Mouse (Mus musculus): Measurements from ENCODE around the gene Pbrm1.

Pbrm1 gene

DNA sequence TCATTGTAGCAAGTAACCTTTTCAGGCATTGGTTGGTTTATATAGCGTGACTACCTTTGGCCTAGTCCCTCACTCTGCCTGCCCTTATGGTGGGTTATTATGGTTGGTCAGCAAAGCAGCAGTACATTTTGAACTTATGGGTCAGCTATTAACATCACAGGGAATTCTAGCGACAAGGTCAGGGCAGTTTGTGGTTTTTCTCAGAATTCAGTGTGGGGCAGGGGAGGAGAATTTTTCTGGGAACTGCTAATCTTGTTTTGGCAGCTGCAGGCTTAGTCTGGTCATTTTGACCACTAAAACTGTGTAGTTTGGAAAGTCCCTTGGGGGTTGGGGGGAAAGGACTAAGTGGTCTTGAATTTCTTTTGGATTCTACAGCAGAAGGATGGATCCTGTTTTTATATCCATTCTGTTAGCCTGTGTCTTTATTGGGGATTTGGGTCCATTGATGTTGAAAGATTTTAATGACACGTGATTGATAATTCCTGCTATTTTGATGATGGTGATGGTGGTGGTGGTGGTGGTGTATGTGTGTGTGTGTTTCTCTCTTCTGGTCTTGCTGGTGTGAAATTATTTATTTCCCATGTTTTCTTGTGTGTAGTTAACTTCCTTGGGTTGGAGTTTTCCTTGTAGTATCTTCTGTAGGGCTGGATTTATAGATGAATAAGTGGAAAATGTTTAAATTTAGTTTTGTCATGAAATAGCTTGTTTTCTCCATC, 60.5 kb downstream of the Pbrm1 start:
- no peak for DNase-seq

DNA sequence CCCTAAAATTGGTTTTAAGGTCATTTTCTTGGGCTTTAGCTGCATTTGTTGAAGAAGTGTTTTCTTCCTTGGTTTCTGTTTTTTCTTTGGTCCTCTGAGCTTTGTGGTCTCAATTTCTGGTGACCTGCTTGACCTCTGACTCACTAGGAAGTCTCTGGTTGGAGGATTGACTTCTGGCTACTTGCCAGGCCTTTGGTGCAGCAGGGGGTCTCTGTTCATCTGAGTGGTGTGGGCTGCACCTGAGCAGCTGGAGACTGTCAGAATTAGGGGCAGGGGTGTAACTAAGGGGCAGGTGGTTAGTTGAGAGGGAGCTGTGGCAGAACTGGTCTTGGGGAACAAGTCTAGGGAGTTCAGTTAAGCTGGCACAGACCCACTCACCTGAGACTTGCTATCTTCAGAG, 62.2 kb downstream of the Pbrm1 start:
- DNase-seq = no peak

DNA sequence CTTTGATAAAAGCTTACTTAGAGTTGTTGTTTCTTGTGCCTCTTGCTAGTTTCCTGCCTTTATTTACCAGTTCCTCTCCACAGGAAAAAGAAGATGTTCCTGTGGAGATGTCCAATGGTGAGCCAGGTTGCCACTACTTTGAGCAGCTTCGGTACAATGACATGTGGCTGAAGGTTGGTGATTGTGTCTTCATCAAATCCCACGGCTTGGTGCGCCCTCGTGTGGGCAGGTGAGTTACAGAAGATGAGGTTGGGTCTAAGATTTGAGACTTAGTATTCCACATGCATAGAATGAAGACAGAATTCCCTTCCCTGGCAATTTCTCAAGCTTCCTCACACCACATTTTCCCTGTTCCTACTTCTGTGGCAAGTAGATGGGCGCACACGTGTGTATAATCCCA, 68.5 kb downstream of the Pbrm1 start:
- DNase-seq = no peak

DNA sequence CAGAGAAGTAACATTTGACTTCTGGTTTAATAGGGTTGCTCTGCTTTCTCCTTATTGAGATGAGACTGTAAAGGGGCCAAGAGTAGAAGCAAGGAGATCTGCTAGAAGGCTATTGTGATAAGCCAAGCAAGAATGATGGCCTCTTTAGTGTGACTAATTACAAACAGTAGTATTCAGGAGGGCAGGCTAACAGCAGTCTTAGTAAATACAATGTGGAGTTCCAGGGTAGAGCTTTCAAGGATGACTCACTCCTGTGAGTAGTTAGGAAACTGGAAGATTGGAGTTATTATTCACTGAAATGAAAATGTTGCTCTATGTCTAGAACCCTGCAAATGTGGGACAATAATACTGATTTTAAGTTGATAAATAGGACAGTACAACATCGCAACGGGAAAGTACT, 69.6 kb downstream of the Pbrm1 start:
- DNase-seq = no peak

DNA sequence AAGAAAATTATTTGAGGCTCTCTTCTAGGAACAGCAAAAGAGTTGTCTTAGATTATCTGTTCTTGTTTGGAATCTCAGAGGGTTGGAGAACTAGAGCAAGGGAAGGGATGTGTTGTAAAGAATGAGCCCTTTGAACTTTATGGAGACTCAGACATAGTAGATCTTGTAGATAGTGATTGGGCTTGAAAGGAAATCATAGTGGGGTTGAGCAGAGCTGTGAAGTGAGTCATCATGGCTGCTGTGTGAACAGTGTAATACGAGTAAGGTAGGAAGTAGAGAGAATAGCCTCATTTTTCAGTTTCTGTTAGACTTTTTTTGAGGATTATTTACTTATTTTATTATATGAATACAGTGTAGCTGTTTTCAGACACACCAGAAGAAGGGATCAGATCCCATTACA, 71.0 kb downstream of the Pbrm1 start:
- no peak for DNase-seq

DNA sequence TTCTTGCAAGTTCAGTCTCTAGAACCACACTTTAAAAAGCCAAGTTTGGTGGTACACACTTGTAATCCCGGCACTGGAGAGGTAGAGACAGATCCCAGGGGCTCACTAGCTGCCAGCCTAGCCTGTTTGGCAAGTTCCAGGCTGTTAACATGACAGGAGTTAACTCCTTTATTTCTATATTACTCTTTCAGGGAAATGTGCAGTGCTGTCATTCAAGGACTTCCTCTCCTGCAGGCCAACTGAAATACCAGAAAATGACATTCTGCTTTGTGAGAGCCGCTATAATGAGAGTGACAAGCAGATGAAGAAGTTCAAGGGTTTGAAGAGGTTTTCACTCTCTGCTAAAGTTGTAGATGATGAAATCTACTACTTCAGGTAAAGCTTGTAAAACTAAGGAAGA, 86.2 kb downstream of the Pbrm1 start:
- DNase-seq = no peak

DNA sequence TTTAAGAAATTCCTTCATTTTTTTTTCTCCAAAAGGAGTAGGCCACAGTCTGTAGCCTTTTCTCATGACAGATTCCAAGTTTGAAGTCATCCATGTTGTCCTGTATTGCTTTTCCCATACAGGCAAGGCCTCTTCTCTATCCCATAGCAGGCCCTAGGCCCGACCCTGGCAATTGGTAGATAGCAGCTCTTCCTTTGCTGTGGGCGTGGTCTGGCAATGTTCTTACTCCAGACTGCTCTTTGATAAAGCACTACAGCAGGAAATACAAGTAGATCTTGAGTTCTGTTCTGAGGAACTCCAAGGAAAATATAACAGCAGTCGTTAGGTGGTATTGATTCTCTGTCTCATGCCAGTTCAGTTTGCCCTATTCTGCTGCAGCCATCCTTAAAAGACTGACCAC, 91.7 kb downstream of the Pbrm1 start:
- no peak for DNase-seq

DNA sequence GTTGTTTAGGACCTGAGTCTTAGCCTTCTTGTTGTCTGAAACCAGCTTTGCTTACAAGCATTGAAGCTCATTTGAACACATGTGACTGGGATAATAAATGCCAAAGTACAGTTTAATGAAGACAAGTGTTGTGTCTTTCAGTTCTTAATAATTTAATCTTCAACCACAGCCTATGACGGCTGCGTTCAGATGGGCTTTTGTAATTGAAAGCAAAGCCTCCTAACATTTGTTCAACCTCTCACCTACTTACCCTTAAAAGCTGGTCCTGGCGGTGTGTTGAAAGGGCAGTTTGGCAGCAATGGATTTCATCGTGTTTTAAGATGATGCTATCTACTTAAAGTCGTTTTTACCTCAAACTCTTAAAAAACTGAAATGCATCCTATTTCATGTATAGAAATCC, 93.2 kb downstream of the Pbrm1 start:
- no peak for DNase-seq

DNA sequence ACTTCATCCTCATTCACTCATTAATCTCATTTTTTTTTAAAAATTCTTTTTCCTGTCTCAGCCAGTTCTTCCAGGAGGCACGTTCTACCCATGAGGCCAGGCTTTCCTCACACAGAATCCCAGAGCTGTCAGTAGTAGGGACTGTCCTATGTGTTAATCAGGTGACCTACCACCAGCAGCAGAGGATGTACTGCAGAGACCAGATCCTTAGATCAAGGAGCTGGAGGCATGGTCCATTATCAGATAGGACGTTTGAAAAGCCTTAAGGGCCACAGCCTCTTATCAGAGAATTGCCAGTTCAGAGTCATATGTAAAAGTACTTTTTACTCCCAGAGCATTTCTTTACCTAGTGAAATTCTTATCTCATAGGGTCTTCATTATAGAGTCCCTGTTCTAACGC, 95.1 kb downstream of the Pbrm1 start:
- no peak for DNase-seq

DNA sequence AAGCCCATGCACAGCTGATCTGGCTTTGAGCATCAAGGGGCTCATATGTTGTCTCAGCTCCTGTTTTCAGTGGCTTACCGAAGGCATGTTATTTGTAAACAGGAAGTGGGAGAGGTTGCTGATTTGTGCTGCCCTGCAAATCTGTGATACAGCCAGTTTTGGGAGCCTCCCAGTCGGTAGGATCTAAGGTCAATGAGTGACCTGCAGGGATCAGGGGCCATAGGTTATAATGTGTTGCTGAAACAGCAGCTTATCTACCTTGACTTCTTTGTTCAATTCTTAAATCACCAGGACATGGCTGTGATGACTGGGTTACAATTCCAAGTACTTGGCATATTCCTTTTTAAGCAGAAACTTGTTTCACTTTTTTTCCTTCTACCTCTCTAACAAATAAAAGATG, 96.6 kb downstream of the Pbrm1 start:
- DNase-seq = no peak

DNA sequence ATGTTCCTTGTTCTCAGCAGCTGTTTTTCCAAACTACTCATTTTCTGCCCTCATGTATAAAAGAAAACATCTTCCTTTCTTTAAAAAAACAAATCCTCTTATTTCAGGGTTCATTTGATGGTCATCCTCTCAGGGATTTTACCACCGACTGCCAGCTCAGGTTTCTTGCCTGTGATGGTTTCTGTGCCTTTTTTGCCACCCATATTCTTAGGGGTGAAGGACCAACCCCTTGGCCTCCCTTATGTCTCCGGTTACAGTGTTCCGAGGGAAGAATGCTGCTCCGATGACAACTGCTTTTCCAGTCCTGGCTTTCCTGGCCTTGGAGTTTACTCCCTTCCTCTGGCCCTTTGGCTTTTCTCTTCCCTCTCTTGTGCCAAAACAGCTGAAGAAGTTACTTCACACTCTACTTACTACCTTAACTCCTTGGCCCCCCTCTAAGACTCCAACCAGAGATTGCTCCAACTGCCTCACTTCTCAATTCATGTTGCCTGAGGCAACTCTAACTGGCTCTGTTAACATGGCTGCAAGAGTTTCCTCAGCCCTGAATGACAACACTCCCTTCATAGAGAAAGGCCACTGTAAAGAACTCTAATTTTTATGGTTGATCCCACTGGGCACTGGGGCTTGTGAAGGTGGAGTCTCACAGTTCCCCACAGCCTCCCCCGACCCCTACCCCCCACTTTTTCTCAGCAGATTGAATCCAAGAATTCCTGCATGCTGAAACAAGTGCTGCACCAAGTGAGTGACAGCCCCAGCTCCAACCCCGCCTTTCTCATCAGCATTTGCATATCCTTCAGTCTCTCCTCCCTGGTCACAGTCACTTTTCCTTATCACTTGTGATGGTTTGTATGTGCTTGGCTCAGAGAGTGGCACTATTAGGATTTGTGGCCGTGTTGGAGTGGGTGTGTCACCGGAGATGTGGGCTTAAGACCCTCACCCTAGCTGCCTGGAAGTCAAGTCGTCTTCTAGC, 106.5 kb downstream of the Pbrm1 start:
- no peak for DNase-seq

DNA sequence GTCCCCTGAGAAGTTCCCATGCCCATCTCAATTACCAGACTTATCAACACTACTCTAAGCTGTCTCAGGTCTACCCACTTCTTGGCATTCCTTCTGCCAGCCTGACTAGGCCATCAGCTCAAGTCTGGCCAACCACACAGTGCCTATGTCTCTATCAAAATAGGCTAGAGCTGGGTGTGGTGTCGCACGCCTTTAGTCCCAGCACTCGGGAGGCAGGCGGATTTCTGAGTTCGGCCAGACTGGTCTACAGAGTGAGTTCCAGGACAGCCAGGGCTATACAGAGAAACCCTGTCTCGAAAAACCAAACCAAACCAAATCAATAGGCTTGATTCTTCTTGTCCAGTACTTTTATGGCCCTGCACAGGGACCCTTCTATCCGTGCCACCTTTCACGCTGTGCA, 107.9 kb downstream of the Pbrm1 start:
- DNase-seq = no peak

DNA sequence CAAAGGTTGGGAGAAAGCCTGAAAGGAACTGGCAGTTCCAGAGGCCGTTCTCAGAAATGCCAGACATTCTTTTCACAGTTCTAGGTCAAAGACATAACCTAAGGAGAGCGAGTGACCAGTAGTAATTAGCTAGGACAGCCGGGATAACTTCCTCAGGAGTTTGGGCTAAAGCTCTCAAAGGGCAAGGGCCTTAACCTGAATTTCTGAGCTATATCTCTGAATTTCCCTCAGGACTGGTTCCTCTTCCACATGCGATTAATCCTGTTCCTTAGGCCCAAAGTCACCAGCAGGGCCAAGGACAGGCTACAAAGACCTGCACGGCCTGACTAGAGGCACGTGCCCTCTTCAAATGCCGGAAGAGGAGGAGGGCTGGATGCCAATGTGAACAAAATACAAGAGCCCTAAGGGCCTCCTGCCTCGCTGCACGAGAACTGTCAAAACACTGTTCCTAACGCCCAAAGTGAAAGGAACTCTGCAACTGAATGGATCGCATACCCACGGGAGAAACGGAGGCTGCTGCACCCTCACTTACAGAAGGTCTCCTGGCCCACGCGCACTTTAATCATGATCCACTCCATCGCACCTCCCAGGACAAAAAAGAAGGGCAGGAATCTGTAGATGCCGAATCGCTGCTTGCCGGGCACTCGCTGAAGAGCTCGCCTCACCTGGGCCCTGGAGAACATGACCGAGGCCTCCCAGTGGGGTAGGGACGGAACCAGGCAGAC, 109.3 kb downstream of the Pbrm1 start:
- DNase-seq = peak; percentile 19

DNA sequence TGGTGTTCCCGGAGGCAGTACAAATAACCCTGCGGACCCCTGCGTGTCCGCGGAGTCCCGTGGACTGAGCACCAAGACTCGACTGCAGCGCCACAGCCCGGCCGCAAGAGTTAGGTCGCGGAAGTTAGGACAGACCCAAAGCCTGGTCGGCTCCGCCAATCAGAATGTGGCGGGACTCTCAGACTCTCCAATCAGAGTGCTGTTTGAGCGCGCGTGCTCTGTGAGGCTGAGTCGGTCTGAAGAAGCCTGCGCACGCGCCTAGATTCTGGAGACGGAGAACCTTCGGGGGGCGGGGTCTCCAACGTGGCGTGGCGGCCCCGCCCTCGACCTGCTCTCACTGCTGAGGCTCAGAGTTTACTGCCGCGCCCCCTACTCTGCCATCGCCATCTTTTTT, 109.9 kb downstream of the Pbrm1 start, which contains the start of gene Smim4:
Gene Smim4, minus strand, starts transcription at position 131 of the 394 bp plus-strand sequence.
- peak; percentile 97 for DNase-seq

DNA sequence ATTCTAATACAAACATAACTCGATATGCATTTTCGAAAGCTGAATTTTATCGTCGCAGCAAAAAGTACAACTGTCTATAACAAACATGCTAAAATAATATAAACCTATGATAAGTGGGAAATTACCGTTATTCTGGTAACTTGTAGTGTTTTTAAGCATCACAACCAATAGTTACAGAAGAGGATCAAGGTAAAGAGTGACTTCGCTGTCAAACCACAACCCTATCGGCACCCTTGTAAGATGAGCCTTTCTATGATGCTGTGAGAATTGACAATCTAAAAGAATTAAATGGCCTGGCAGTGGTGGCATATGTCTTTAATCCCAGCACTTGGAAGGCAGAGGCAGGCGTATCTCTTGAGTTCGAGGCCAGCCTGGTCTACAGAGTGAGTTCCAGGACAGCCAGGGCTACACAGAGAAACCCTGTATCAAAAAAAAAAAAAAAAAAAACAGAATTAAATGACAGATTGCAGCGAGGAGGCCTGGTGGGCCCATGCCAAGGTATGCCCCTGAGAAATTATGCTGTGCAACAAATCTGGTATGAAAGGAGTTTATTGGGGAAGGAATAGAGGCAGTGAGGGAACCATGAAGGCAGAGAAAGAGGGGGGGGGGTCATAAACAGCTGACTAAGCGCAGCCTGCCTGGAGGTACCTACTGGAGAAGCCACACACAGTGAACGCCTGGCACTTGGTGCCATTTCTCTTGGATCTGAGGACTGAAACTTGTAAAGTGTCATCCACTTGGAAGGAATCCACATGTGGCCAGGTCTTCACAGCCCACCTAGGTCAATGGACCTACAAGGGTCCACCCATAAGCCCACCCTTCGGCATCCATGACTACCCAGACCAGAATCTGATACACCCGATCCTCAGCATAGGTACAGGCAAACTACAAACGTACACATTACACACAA, 110.6 kb downstream of the Pbrm1 start:
- no peak for DNase-seq

DNA sequence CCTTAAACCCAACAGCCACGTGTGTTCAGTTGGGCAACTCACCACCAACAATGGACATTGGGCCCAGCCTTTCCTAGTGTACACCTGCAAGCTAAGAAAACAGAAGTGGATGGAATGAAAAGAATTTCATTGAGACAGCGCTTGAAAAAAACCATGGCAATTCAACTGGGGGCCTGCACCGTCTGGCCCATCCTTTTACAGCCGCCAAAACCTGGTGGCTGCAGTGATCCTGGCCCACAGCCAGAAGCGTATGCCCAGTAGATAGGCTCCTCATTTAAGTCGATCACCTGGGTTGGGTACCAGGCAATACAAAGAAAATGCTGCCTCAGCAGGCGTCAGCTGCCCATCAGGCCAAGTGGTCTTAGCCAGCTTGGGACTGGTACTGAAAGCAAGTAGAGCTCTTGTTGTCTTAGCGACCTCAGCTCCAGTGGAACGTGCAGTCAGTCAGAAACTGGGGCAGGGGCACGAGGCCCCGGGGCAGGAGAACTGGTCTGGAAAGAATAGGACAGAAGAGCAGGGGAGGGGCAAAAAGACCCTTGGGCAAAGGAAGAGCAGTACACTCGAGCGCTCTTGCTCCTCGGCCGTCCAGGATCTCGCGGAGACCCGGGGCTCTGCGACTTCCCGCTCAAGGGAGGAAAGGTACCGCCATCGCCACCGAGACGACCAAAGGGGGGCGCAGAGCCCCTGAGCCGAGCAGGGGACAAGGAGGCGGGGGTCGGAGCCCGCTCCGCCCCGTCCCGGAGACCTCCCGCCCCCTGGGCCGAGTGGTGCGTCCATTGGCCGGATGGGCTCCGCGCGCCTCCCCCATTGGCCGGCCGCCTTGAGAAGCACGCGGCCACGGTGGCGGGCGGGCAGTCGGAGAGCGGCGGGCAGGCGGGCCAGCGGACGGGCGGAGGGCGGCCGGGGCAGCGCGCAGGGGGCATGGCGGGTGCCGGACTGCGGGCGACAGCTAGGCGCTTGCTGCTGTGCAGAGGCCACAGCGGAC, 111.6 kb downstream of the Pbrm1 start, which contains the start of gene Nt5dc2:
Gene Nt5dc2, plus strand, starts transcription at position 818 of the 985 bp plus-strand sequence.
- peak; percentile 77 for DNase-seq

DNA sequence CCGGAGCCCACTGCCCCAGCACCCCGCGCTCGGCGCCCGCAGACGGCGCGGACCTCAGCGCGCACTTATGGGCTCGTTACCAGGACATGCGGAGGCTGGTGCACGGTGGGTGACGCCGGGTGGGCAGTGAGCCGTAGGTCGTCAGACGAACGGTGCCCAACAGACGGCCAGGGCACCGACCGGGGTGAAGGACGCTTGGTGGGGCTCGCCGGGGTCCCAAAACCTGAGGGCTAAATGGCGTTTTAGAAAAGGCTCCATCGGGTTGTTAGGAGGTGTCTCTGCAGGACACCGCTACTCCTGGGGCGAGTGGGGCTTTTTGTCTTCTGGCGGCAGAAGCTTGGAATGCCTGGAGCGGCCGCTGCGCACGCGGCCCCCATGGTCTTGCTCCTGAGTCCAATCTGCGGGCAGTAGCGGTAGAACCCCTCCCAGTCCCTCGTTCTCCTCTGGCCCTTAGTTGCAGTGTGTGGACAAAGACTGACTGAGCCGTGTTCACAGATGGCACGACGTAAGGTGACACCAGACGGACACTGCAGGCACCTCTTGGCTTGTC, 112.4 kb downstream of the Pbrm1 start:
- no peak for DNase-seq

DNA sequence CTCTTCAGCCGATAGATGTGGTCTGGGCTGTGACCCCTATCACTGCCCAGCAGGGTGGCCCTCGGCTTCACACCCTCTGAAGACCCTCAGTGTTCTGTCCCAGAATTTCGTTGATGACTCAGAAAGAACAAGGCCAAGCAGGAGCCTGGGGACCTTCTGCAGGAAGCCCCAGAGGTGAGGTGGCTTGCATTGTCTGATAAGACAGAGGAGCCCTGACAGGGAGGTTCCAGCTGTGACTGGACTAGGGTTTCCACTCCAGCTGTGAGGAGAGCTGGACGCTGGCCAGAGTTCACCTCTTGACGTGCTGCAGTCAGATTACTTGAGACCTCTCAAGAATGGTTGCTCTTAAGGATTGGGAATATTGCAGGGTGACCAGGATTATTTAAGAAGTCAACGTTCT, 113.1 kb downstream of the Pbrm1 start:
- DNase-seq = no peak

DNA sequence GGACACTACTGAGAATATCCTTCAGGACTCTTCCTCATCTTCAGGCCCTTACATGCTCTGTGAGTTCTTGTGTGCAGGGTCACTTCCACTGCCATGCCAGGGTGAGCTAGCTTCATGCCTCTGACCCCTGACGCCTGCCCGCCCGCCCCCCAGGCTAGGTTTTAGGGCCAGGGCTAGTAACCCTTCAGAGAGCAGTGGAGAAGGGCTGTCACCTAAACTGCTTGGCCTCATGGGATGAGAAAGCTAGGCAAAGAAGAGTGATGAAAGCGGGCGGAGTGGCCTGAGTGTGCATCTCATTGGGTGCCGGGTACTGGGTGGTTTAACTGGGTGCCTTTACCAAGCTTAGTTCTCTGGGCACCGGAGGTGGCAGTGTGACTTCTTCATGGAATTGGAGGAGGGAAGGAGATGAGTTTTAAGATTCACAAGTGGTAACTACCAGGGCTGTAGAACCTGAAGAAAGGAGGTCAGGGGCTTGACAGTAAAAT, 113.6 kb downstream of the Pbrm1 start:
- DNase-seq = no peak

DNA sequence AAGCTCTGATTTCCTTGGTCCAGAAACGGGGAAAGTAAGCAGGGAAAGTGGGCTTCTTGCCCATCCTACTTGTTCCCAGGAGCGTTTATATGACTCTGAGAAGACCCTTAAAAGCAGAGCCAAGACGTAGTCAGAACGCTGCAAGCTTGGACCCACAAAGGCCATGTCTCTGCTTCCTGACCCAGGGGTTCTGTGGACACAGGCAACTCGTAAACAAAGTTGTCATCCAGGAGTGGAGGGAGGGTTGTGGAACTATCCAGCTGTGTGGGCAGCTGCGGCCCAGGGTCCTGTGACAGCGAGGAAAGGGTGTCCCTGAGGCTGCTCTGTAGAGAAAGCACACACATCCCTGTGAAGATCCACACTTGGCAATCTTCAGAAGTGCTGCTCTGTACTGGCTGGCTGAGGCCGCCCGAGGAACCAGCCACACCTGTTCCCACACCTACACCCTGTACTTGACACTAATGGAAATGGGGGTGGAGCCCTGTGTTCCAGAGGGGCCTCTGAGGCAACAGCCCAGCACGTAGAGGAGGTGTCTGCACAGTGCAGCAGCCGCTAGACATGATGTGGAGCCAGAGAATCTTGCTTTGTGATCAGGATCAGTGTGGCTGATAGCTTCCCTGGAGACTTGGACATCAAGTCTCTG, 114.2 kb downstream of the Pbrm1 start:
- no peak for DNase-seq
